Mouse (Mus musculus) cerebellum, adult (tissue): ENCODE results near the gene Trim80.
"Not testable (repeated sequence)": the region's sequence is repeated elsewhere in the genome, so short reads cannot be mapped to it uniquely, and the experiment has no call there.

Source experiments
- ATAC-seq: cut with Nextera tagmentation; 2 replicates; pipeline ENCODE4 v1.9.2; 2017; ENCODE audit warnings: mild to moderate bottlenecking, moderate library complexity, mixed read lengths; ENCODE audit not compliant: insufficient number of reproducible peaks, low FRiP score, low TSS enrichment

The Trim80 gene

GRCm38 (mm10) chr11:115490441-115491355, 50.4 kb downstream of the Trim80 start:
- ATAC-seq, result no peak

GRCm38 (mm10) chr11:115491356-115492083, 51.2 kb downstream of the Trim80 start, which contains the start of gene Nt5c:
TSS of gene Nt5c (minus strand) at chr11:115491862.
- peak; percentile 88 for ATAC-seq

- no peak for ATAC-seq
These were observed 52.0 kb downstream of the Trim80 start for GRCm38 (mm10) chr11:115492387-115492786.

GRCm38 (mm10) chr11:115496559-115496958, 56.2 kb downstream of the Trim80 start:
- ATAC-seq, result not testable (repeated sequence)
